Mouse (Mus musculus) forelimb bud, embryonic 11.5 days (tissue): ENCODE results near the gene Cib2.

ENCODE experiments used
- DNase-seq: peaks from one replicate; pipeline ENCODE4 v3.0.0-alpha.2; 2012; ENCODE audit warnings: low read depth, low spot score

Cib2 gene

GRCm38 (mm10) chr9:54544954-54545315 is 15.1 kb downstream of the Cib2 start:
- DNase-seq, result no peak

DNA sequence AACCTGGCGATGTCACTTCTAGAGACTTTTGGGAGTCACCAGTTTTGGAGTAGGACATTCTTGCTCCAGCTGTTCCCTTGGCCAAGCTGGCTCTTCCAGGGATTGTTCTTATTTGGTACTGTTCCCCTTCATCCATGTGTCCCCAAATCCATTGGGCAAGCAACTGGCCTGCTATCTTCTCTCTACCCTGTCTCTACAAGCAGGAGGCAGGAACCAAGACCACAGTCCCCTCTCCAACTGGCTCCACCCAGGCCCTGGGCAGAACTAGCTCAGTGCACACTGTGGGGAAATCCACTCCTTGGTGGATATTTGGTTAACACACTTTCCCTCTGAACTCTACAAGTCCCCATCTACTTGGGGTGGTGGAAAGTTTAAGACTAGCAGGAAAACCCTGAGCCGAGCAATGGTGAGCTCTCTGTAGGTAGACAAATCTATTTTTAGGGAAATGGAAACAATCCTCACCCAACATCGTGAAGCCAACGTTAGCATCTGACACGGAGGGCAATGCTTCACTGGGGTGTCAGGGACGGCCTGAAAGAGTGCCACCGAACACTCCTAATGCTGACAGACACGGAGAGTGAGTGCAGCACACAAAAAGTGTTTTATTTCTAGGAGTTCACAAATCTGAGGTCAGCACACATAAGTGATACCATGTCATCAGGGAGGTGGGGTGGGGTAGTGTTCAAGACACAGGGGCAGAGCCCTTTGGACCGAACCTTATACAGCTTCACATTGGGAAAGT is 15.6 kb downstream of the Cib2 start:
- no peak for DNase-seq

GRCm38 (mm10) chr9:54540801-54541200 is 19.2 kb downstream of the Cib2 start:
- no peak for DNase-seq

GRCm38 (mm10) chr9:54538684-54539083 is 21.3 kb downstream of the Cib2 start, which contains the start of gene Sh2d7:
TSS of gene Sh2d7 (plus strand) at chr9:54538984.
- DNase-seq, result no peak

DNA sequence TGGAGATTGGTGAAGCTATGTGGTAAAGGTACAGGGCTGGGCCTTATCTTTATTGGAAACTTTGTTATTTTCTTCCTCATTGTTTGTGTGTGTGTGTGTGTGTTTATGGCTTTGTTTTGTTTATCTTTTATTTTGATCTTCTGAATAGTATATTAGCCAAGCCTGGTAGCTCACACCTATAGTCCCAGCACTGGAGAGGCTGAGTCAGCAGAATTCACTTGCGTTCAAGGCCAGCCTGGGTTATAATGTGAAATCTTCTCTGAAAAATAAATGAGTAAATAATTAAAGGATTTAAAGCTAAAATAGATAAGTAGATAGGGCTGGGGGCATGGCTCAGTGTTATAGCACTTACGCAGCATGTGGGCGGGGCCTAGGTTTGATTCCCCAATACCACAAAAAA is 21.8 kb downstream of the Cib2 start:
- no peak for DNase-seq

DNA sequence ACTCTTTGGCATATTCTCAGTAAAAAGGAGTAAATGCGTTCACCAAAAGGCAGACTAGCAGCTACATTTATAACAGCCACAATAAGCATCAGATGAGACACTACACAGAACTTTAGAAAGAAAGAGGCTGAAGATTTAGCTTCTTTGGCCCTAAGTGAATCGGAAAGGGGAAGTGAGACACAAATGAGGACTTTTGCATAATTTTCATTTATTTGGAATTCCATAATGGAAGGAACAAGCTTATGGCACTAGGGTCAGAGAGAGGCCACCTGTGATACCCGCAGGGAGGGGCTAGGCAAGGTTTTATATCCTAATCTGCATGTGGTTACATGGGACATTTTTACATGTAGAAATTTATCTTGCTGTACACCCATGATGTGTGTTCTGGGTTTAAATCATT is 22.5 kb downstream of the Cib2 start:
- no peak for DNase-seq

DNA sequence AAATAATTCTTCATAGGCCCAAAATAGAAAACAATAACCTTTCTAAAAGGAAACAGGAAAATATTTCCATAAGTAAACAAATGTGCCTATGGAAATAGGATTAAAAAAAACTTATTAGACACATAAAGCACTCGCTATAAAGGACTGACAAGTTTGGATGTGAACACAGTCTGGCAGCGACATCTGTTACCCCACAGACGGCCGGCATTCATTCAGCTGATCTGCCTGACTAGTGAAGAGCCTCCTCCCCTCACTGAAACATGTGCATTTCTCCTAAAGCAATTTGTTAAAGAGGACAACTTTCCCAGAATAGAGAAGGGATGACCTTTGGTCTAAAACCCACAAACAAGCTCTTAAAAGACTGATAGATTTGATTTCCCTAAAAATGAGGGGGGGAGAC is 23.0 kb downstream of the Cib2 start:
- DNase-seq, result no peak

- DNase-seq, result no peak
Observed at GRCm38 (mm10) chr9:54536236-54536635, 23.8 kb downstream of the Cib2 start.

- DNase-seq, result no peak
Observed at GRCm38 (mm10) chr9:54533975-54534374, 26.0 kb downstream of the Cib2 start.

- no peak for DNase-seq
Observed at GRCm38 (mm10) chr9:54532926-54533325, 27.1 kb downstream of the Cib2 start.

GRCm38 (mm10) chr9:54531421-54531820 is 28.6 kb downstream of the Cib2 start:
- no peak for DNase-seq

- no peak for DNase-seq
Observed at GRCm38 (mm10) chr9:54530836-54531235, 29.2 kb downstream of the Cib2 start.

DNA sequence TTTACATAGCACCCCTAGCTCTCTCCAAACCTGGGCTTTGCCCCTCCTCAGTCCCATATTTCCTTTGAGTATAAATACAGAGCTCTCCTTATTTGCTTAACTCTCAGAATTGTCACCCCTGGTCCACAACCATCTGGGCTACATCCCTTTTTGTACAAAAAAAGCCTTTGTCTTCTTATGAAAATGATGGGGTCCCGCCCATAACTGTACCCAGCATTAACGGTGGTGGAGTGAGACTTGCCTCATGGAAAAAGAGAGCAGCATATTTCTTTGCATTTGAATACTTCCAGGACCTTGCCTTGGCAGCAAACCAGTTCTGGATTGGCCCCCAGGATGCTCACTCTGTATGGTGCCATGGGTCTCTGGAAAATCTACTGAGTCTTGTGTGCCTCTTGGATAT is 30.1 kb downstream of the Cib2 start:
- no peak for DNase-seq

GRCm38 (mm10) chr9:54527694-54528093 is 32.3 kb downstream of the Cib2 start:
- DNase-seq, result no peak

- DNase-seq, result no peak
Observed at GRCm38 (mm10) chr9:54520286-54520685, 39.7 kb downstream of the Cib2 start.

- DNase-seq, result no peak
Observed at GRCm38 (mm10) chr9:54518921-54519320, 41.1 kb downstream of the Cib2 start.

DNA sequence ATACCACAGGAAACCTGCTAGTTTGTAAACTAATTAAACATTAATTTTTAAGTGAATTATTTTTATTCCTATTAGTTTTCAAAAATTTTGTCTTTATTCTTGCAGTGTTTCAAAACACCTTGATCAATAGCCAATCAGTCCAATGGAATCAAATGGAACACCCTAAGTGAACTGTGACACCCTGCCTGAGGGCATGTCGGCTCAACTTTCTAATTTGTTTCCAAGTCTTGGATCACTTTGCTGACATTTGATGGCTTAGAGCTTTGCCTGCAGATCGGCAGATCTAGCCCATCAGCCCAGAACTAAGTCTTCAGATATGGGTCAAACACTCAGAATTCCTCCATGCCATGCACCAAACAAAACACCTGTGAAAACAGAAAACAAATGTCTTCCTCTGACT is 44.0 kb downstream of the Cib2 start:
- no peak for DNase-seq

DNA sequence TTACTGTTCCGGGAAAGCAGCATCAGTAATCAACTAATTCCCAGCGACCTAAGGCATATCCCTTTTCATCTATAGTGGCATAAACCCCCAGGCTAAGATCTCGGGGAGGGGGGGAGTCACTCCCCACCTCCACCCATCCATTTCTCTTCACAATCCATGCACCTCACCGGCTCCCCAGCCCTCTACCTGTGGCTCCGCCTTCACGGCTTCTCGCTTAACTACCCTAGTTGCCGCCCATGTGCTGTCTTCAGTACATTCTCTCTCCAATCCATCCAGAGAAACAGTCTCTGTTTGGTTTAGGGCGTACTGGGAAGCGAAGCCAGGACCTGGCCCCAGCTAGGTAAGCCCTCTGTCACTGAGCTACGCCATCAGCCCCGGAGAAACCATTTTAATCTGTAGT is 57.1 kb downstream of the Cib2 start:
- DNase-seq, result no peak

- DNase-seq, result no peak
Observed at GRCm38 (mm10) chr9:54502111-54502495, 57.9 kb downstream of the Cib2 start.

- peak; percentile 92 for DNase-seq
Observed at GRCm38 (mm10) chr9:54501453-54502110, 58.4 kb downstream of the Cib2 start, which contains the start of gene Dmxl2. TSS of gene Dmxl2 (minus strand) at chr9:54501626.

DNA sequence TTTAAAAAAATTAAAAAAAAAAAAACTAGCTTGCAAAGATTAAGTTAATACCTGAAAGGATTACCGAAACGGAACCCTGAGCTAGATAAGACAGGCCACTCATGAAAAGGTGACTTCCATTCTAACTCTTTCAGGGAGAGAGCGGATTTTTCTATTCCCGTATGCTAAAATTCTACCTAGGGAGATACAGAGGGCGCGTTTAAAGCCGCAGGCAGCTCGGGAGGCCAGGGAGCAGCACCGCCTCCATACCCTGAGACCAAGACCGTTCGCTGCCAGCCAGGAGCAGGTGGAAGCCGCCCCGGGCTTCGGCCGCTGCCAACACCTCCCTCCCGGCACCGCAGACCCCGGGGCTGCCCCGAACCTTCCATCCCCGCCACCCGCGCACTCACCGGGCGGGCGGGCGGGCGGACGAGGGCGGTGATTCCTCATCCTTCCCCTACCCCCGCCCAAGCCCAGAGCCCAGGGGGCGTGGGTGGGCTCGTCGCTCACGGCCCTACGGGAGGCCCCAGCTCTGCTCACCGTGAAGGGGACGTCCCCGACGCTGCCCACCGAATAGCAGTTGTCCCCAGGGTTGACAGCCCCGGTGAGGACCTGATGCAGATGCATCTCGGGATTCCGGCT is 59.1 kb downstream of the Cib2 start:
- no peak for DNase-seq

DNA sequence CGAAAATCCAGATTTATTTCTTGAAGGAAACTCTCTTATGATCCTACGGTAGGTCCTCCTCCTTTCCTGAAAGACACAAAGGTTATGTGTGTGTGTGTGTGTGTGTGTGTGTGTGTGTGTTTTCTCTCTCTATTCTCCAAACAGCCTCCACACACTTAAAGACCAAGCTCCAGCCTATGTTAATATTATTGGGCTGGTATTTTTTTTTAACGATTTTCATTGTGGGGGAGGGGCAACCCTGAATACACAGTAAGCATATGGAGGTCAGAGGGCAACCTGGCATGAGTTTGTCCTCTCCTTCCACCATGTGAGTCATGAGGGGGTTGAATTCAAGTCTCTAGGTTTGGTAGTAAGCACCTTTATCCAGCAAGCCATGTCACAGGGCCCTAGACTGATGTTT is 60.2 kb downstream of the Cib2 start:
- no peak for DNase-seq

DNA sequence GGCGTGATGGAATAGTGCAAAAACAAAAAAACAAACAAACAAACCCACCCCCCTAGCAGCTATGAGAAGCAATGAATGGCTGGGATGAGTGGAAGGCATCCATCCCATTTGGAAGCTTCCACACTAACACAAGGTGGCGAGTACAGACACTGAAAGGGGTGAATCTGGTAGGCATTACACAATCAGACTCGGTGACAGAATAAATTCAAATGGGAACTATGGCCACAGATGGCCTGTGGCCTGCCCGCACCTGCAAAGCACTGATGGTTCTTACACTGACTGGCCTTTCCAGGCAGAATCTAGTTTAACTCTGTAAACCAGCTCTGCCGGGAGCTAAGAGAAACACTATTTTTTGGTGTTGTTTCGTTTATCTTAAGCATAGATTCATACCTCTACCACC is 60.7 kb downstream of the Cib2 start:
- no peak for DNase-seq
